Mouse (Mus musculus): Measurements from ENCODE around the gene Srgap2.
"Not testable (repeated sequence)": the region's sequence is repeated elsewhere in the genome, so short reads cannot be mapped to it uniquely, and the experiment has no call there.

Gene Srgap2

GRCm38 (mm10) chr1:131527281-131528080 is at the start of gene Srgap2, which contains the start of gene Fam72a:
Gene Srgap2 (minus strand): TSS chr1:131527352.
Gene Fam72a (plus strand): TSS chr1:131527903.
- peak; percentile 98 for DNase-seq

DNA sequence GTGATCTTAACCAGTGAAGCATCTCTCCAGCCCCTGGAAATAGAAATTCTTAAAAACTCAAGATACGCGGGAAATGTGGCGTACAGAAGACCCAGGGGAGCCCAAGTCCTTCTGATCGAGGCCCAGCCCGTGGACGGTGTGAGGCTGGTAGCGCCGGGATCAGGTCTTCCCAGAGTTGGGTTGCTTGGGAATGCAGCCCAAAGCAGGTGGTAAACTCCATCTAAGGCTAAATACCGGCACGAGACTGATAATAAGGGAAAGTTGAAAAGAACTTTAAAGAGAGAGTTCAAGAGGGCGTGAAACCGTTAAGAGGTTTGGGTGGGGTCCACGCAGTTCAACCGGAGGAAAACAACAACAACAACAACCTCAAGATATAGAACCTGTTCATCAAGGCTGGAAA is 46.6 kb upstream of the Srgap2 start:
- no peak for DNase-seq

DNA sequence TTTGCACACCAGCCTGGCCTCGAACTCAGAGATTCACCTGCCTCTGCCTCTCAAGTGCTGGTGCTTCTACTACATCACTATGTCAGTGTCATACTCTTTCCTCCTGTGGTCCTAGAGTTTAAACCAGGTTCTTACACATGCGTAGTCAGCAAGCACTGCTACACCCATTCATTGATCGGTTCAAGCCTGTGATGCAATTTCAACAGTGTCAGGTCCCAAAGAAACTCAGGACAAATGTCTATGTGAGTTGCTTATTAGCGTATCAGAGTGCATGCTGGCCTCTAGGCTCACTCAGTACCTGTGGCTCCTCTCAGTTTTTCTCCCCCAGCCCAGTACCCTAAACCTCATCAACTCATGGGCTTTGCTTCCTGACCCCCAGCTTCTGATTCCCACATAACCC is 43.2 kb upstream of the Srgap2 start:
- no peak for DNase-seq

- DNase-seq = no peak
Observed at GRCm38 (mm10) chr1:131569721-131570120, 42.6 kb upstream of the Srgap2 start.

- not testable (repeated sequence) for DNase-seq
Observed at GRCm38 (mm10) chr1:131566056-131566455, 38.9 kb upstream of the Srgap2 start.

- no peak for DNase-seq
Observed at GRCm38 (mm10) chr1:131562081-131562480, 34.9 kb upstream of the Srgap2 start.

GRCm38 (mm10) chr1:131560500-131560899 is 33.3 kb upstream of the Srgap2 start:
- no peak for DNase-seq

- peak; percentile 83 for DNase-seq
Observed at GRCm38 (mm10) chr1:131555042-131555812, 28.1 kb upstream of the Srgap2 start.

GRCm38 (mm10) chr1:131553428-131553827 is 26.3 kb upstream of the Srgap2 start:
- no peak for DNase-seq

GRCm38 (mm10) chr1:131551956-131552355 is 24.8 kb upstream of the Srgap2 start:
- no peak for DNase-seq

- DNase-seq = no peak
Observed at GRCm38 (mm10) chr1:131548494-131549365, 21.6 kb upstream of the Srgap2 start.

GRCm38 (mm10) chr1:131546798-131547690 is 19.9 kb upstream of the Srgap2 start:
- DNase-seq = no peak

- DNase-seq = peak; percentile 77
Observed at GRCm38 (mm10) chr1:131543886-131544565, 16.9 kb upstream of the Srgap2 start.

- no peak for DNase-seq
Observed at GRCm38 (mm10) chr1:131541903-131542302, 14.8 kb upstream of the Srgap2 start.

DNA sequence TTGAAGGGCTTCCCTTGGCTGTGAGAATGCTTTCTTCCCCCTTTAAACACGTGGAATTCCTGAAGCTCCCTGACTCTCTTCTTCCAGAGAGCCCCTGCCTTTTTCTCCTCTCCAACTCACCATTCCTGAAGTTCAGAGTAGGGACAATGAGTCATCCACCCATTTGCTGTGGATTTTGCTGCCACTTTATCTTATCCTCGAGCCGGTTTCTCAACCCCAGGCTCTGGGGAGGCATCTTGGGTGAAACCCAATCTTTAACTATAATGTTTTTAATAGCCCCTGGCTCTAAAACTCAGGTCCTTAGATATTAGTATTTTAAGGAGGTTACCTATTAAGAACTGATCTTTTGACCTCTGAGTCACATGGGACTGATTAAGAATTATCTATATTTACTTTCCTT is 14.3 kb upstream of the Srgap2 start:
- DNase-seq = no peak

DNA sequence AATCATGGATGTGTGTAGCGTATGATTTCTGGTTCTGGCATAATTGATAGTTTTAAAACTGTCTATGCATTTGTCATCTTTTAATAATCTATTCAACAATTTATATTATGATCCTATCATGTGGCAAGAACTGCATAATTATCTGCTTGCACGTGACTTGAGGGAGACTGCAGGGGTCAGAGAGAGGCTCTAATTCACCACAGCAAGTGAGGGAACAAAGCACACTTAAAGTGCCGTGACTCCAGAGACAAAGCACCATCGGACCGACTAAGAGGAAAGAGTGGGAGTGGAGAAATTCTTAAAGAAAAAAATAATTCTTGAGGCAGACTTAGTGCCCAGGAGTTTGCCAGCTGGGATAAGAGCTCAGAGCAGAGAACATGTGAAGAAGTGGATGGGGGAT is 13.6 kb upstream of the Srgap2 start:
- DNase-seq = no peak

GRCm38 (mm10) chr1:131539771-131540170 is 12.6 kb upstream of the Srgap2 start:
- no peak for DNase-seq

DNA sequence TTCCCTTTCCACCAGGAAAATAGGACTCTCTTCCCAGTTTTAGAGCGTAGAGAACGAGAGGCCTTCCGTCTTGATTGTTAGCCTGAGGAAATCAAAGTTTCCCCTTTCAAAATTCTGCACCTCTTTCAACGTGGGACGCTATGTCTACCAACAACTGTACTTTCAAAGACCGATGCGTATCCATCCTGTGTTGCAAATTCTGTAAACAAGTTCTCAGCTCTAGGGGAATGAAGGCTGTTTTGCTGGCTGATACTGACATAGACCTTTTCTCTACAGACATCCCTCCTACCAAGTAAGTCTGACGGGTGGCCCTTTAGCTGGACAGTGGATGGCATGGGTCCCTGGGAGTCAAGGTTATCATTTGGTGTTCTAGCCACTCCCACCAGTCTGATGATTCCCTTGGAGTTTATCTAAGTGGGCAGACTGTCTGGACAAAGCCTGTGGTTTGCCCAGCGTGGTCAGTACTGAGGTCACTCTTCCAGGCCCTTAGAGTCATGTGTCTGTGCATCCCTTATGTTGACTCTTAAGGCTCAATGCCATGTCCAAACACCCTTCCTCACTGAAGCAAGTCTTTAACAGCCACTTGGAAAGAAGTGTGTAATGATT is 1.5 kb upstream of the Srgap2 start:
- no peak for DNase-seq

- peak; percentile 61 for DNase-seq
Observed at GRCm38 (mm10) chr1:131528081-131528507, 942 bp upstream of the Srgap2 start.

- peak; percentile 78 for DNase-seq
Observed at GRCm38 (mm10) chr1:131526371-131527270, 531 bp downstream of the Srgap2 start.
